Mouse (Mus musculus): Measurements from ENCODE around the gene Vsig8.

The Vsig8 gene

DNA sequence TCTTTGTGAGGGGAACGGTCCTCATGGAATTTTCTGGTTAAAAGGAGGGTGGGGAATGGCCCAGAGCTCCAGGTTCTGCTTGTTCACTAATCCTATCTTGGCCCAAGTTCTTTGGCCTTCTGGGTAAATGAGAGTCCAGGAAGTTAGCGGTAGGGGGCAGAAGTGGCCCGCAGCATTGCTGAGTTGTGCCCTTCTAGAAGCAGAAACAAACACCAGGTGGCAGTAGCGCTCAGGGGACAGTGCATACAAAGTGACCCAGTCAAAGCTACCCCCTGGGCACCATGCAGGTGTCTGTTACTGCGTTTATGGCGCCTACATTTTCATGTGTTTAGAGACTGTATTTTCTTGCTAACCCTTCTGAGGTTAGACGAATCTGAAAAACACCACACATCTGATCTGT, 27.0 kb upstream of the Vsig8 start:
- DNase-seq (ENCODE audit: low read depth), result peak; percentile 73

DNA sequence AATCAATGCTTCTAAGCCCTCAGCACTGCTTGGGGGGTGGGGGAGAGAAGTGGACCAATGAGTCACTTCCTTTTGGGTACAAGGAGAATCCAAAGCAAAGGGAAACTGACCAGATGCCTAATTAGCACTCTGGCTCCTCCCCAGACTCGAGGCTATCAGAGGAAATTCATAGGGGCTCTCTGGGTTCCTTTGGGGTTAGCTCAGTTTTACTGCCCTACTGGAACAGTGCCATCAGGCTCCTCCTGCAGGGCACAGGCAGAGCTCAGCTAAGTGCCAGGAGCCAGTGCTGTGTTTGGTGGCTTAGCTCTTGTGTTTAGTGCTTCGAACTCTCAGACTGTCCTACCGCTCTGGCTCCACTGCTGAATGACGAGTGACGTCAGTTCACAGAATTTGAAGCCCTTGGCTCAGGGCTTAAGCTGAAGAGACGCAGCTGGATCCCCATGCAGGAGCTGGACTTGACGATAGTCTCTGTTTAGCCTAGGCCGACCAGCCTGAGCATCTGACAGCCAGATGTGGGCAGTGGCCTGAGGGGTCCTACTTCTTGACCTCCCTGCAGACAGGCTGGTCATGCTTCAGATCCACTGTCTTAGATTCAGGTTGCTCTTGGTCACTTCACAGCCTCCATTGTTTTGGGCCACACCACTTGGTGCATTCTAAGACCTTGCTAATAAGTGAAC, 25.1 kb upstream of the Vsig8 start:
- no peak for DNase-seq (ENCODE audit: low read depth)

GRCm38 (mm10) chr1:172532551-172532950, 23.2 kb upstream of the Vsig8 start:
- DNase-seq (ENCODE audit: low read depth), result no peak

DNA sequence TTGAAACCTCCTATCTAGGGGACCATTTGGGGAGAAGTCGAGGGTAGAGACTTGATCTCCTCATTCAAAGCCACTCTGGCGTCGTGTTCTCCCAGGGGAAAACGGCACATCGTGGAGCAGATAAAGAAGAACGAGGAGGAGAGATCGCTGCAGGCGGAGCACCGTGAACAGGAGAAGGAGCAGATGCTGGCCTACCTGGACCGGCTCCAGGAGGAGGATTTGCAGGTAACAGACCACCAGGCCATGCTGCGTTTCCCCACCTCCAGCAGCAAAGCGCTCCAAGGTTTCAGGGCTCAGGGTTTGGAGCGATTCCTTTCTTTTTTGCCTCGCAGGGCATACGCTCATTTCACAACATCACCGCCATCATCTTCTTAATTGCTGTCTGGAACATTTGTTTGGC, 20.6 kb upstream of the Vsig8 start:
- no peak for DNase-seq (ENCODE audit: low read depth)

- no peak for DNase-seq (ENCODE audit: low read depth)
Measured at GRCm38 (mm10) chr1:172539827-172540226, 15.9 kb upstream of the Vsig8 start.

DNA sequence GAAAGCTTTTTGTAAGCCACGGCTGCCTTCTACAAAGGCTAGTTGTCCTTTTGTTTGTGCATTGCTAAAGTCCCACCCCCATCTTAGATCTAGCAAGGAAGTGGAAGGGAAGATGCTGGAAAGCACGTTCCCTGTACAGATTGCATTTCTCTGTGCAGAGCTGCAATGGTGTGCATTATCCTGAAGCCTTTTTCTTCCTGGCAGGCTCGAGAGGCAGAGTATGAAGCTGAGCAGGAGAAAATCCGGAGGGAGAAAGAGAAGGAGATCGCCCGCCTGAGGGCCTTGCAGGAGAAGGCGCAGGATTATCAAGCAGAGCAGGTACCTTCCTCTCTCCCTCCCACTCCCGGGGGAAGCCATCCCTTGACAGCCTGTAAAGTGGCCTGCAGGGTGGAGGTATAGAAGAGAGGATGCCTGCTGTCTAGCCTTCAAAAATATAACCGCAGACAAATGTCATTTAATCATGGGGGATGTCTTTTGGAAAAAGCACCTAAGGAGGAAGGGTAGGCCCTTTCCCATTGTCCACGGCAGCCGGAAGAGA, 15.4 kb upstream of the Vsig8 start:
- DNase-seq (ENCODE audit: low read depth), result no peak

DNA sequence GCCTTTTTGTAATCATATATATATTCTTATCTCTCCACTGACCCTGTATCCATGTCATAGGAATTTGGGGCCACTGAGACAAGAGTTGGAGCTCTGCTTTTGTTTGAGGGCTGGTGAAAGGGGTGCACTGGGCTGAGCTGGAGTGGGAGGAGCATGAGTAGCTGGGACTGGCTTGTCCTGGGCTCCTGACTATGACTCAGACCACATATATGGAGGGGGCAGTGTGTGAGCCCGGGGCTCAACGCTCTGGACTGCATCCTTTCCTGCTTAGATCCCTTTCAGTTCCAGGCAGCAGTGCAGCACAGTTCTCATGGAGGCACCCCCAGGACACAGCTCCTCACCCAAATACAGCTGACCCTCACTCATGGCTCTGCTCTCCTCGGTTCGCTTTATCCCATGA, 9.7 kb upstream of the Vsig8 start:
- DNase-seq (ENCODE audit: low read depth), result no peak

GRCm38 (mm10) chr1:172548501-172548900, 7.2 kb upstream of the Vsig8 start:
- no peak for DNase-seq (ENCODE audit: low read depth)

GRCm38 (mm10) chr1:172549314-172549713, 6.4 kb upstream of the Vsig8 start:
- no peak for DNase-seq (ENCODE audit: low read depth)

DNA sequence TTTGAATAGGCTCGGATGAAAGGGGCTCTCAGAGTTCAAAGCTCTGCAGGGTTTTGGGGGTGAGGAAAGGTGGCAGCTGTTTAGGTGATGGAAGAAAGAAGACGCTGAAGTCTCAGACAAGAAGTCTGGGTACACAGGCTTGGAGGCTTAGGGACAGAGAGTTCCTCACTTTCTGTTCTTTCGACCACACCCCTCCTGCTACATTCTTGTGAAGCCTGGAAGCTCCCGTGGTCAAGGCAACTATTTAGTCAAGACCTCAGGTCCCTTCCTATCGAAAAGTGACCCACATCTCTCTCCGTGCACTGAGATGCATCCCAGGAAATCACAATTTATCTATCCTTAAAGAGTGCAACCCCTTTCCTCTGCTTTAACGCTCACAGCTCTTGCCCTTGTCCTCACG, 6.0 kb upstream of the Vsig8 start:
- DNase-seq (ENCODE audit: low read depth), result no peak

- no peak for DNase-seq (ENCODE audit: low read depth)
Measured at GRCm38 (mm10) chr1:172550551-172550951, 5.2 kb upstream of the Vsig8 start.

- DNase-seq (ENCODE audit: low read depth), result no peak
Measured at GRCm38 (mm10) chr1:172551009-172551408, 4.7 kb upstream of the Vsig8 start.

- DNase-seq (ENCODE audit: low read depth), result no peak
Measured at GRCm38 (mm10) chr1:172552623-172553022, 3.1 kb upstream of the Vsig8 start.

- peak; percentile 27 for DNase-seq (ENCODE audit: low read depth)
Measured at GRCm38 (mm10) chr1:172562641-172563464, 7.1 kb downstream of the Vsig8 start.

DNA sequence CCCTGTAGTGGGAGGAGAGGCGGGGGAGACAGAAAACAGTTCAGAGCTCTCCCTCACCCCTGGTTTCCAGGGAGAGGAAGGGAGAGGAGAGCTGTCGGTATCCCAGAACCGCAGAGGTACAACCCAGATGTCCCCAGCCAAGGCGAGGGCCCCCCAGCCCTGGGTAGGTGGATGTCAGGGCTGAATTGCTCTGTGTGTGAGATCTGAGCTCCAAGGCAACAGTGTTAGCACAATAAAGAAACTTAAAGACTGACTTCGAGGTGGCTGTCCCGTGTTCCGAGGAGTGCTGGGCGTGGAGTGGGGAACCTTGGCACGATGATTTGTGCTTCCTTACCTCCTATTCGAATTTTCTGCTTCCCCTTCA, 7.7 kb downstream of the Vsig8 start:
- no peak for DNase-seq (ENCODE audit: low read depth)

GRCm38 (mm10) chr1:172566131-172566530, 10.4 kb downstream of the Vsig8 start:
- no peak for DNase-seq (ENCODE audit: low read depth)

DNA sequence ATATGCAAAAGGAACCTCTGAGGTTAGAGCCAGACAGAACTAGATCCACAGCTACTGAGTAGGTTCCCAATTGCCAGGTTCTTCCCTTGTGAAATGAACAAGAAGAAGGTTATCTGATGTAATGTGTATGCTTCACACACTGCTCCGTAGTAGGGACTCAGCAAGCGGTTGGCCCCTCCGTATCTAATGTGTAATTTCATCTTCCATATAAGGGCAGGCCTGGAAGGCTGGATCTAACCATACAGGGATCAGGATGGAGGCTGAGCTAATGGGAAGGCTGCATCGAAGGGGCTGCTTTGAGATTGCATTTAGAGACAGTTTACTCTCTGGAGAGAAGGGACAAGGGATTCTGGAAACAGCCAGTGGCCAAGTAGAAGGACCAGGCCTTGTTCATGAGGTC, 12.0 kb downstream of the Vsig8 start:
- DNase-seq (ENCODE audit: low read depth), result no peak

- peak; percentile 51 for DNase-seq (ENCODE audit: low read depth)
Measured at GRCm38 (mm10) chr1:172580116-172580515, 24.4 kb downstream of the Vsig8 start.

- DNase-seq (ENCODE audit: low read depth), result no peak
Measured at GRCm38 (mm10) chr1:172582436-172582835, 26.7 kb downstream of the Vsig8 start.

DNA sequence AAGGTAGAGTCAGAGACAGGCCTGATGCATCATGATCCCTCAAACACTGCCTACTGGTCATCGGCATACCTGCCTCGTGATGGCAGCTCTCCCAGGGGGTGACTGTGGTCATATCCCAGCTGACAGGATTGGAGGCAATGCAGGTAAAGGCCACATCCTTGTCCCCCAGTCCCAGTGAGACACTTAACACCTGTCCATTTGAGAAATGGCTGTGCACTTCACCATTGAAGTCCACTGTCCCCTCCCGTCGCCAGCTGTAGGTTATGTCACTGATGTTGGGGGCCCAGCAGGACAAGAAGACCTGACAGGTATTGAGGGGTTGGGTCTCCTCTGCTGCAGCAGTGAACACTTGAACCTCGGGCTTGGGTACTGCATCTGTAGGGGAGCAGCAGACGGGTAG, 28.5 kb downstream of the Vsig8 start:
- no peak for DNase-seq (ENCODE audit: low read depth)

DNA sequence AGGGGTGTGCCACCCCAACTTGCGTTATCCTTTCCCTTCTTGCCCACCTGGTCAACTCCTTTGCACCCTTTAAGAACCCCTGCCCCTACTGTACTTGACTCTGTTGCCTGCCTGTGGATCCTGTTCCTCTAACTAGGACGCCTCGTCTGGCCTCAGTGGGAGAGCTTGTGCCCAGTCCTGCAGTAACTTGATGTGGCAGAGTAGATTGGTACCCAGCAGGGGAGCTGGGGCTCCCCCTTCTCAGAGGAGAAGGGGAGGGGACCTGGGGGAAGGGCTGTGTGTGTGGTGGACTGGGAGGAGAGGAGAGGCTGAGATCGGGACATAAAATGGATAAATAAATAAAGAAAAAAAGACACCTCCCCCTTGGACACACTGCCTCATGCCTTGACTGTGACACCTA, 29.3 kb downstream of the Vsig8 start:
- no peak for DNase-seq (ENCODE audit: low read depth)

- no peak for DNase-seq (ENCODE audit: low read depth)
Measured at GRCm38 (mm10) chr1:172585612-172586567, 30.2 kb downstream of the Vsig8 start.

Data from fibroblast of lung, adult 2 months (primary cell).